Mouse (Mus musculus): Measurements from ENCODE around the gene Glcci1.

DNA sequence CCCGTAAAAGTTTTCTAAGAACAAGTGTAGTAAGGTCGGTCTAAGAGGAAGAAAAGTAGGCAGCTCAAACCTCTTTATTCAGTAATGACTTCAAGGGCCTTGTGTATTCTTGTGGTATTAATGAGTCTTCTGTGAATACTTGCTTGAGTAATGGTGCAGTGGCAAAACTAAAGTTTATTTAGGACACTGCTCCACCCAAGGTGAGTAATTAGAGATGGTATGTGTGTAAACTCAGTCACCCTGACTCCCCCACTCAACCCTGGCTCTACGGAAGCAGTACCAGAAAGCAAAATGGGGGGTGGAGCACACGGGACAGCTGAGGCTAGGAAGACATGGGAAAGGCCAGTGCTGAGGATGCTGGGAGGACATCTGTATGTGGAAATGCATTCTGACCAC, 13.6 kb upstream of the Glcci1 start:
- TF ChIP-seq MAX (IDR thresholded peaks at IDR 0.05; ENCODE audit: low read length) (no peak), EP300 (IDR thresholded peaks at IDR 0.05; ENCODE audit: low read depth in 1 of 2, low read length in 2 of 2) (no peak), POLR2A (IDR thresholded peaks at IDR 0.05; ENCODE audit: control insufficient read depth in 1 of 2, insufficient read depth in 1 of 2, low read depth in 1 of 2, low read length in 2 of 2, poor library complexity in 1 of 2) (no peak), CTCF (IDR thresholded peaks at IDR 0.05 in 2 of 3, conservative IDR thresholded peaks at IDR 0.05 in 1 of 3; ENCODE audit: control insufficient read depth in 1 of 3, insufficient read depth in 1 of 3, low read depth in 2 of 3, low read length in 3 of 3, poor library complexity in 1 of 3, severe bottlenecking in 1 of 3) (no peak), UBTF (IDR thresholded peaks at IDR 0.05; ENCODE audit: borderline replicate concordance, insufficient read depth, low read depth, low read length) (no peak), ELF1 (IDR thresholded peaks at IDR 0.05; ENCODE audit: low read depth, low read length) (no peak), MAFK (IDR thresholded peaks at IDR 0.05; ENCODE audit: borderline replicate concordance, low read depth, low read length) (no peak), GABPA (IDR thresholded peaks at IDR 0.05; ENCODE audit: low read depth, low read length) (no peak), NELFE (IDR thresholded peaks at IDR 0.05; ENCODE audit: low read depth, low read length) (no peak)

Measured in MEL (cell line).